Mouse (Mus musculus) limb, embryonic 14.5 days (tissue): ENCODE measurements around the gene Bcr. TPM values are rescaled to one million over a fixed set of nuclear protein-coding genes. Genes with fewer than 3 reads are reported as not detected.
A peak's percentile ranks its signal among the peaks of the same experiment; 100 is the strongest.

Experiments used
- ATAC-seq: fragments of 200-750 bp; cut with Nextera tagmentation; 2 replicates; pipeline ENCODE4 v1.8.0; 2017; ENCODE audit warnings: low read depth, moderate number of reproducible peaks, moderate TSS enrichment; ENCODE audit not compliant: low FRiP score
- DNase-seq: peaks from one replicate; pipeline ENCODE4 v3.0.0-alpha.2; 2015; ENCODE audit warnings: low spot score
- H3K27ac ChIP-seq: fragments of 300-500 bp; sonication (generic); replicated peaks from 2 replicates; pipeline ENCODE4 v1.5.1; 2014; ENCODE audit warnings: low read depth, mild to moderate bottlenecking, low read length, moderate library complexity, mixed read lengths
- H3K27me3 ChIP-seq: fragments of 300-500 bp; sonication (generic); 2 replicates; pipeline ENCODE4 v1.6.1; 2014; ENCODE audit warnings: low read length, mixed read lengths; ENCODE audit not compliant: control insufficient read depth, insufficient read depth
- H3K36me3 ChIP-seq: fragments of 300-500 bp; sonication (generic); 2 replicates; pipeline ENCODE4 v1.6.1; 2014; ENCODE audit warnings: mild to moderate bottlenecking, low read length, moderate library complexity, mixed read lengths; ENCODE audit not compliant: control insufficient read depth, insufficient read depth
- H3K4me1 ChIP-seq: fragments of 300-500 bp; sonication (generic); 2 replicates; pipeline ENCODE4 v1.6.1; 2014; ENCODE audit warnings: antibody characterized with exemption, low read length, mixed read lengths; ENCODE audit not compliant: control insufficient read depth, insufficient read depth
- H3K4me2 ChIP-seq: fragments of 300-500 bp; sonication (generic); replicated peaks from 2 replicates; pipeline ENCODE4 v1.6.1; 2014; ENCODE audit warnings: low read depth, mild to moderate bottlenecking, low read length, moderate library complexity; ENCODE audit not compliant: severe bottlenecking
- H3K4me3 ChIP-seq: fragments of 300-500 bp; sonication (generic); replicated peaks from 2 replicates; pipeline ENCODE4 v1.5.1; 2014; ENCODE audit warnings: low read length
- H3K9ac ChIP-seq: fragments of 300-500 bp; sonication (generic); 2 replicates; pipeline ENCODE4 v1.6.1; 2014; ENCODE audit warnings: mild to moderate bottlenecking, low read depth, low read length, moderate library complexity; ENCODE audit not compliant: severe bottlenecking
- H3K9me3 ChIP-seq: fragments of 300-500 bp; sonication (generic); 2 replicates; pipeline ENCODE4 v1.6.1; 2016; ENCODE audit warnings: low read length; ENCODE audit not compliant: control insufficient read depth
- POLR2A ChIP-seq: fragments of 200-500 bp; IDR thresholded peaks from 2 replicates; pipeline ENCODE4 v1.8.0; 2012; ENCODE audit warnings: inconsistent platforms, mild to moderate bottlenecking, moderate library complexity, borderline replicate concordance; ENCODE audit not compliant: insufficient read depth, insufficient read length; ENCODE audit errors: extremely low read depth
- WGBS: fragments of 180-500 bp; shearing (Covaris S2); extraction: QIAGEN DNeasy Blood & Tissue Kit; methylation state at CpG from one replicate; pipeline ENCODE4 v1.1.7; 2014; 5-methylcytosine and 5-hydroxymethylcytosine counted together
- polyA plus RNA-seq, 2 experiments: library from polyadenylated mRNA; depleted of rRNA in 1 of 2; stranded (reverse) in 1 of 2; unstranded in 1 of 2; fragments of >200 nt; fragmentation: Nextera tagmentation in 1 of 2; extraction: Ambion mirVana in 1 of 2; gene quantifications; 2 replicates each; pipeline versions ENCODE4 v1.2.1 to v1.2.3; 2012 to 2014

The Bcr gene
- polyA plus RNA-seq, 2 experiments: 10.0 to 26.8 TPM

GRCm38 (mm10) chr10:75103502-75103901 is 43.1 kb downstream of the Bcr start:
- 90% methylated on average over 2 of the region's 2 CpGs for WGBS
- no peak for DNase-seq
- peaks cover 35% of the 10 kb centered on the region for H3K4me1 ChIP-seq
- H3K27ac ChIP-seq: no peak overlapping the region
- no peaks in the 10 kb centered on the region for H3K27me3 ChIP-seq
- no peak for ATAC-seq
- H3K4me2 ChIP-seq: no peak overlapping the region
- H3K9ac ChIP-seq: no peak overlapping the region
- no peaks in the 10 kb centered on the region for H3K9me3 ChIP-seq
- H3K36me3 ChIP-seq: no peaks in the 10 kb centered on the region
- no peak for TF ChIP-seq POLR2A
- no peak overlapping the region for H3K4me3 ChIP-seq

GRCm38 (mm10) chr10:75104191-75105098 is 44.1 kb downstream of the Bcr start:
- Histone ChIP-seq H3K9me3 (no peaks in the 10 kb centered on the region), H3K9ac (no peak overlapping the region), H3K4me3 (no peak overlapping the region), H3K4me2 (no peak overlapping the region), H3K4me1 (peaks cover 32% of the 10 kb centered on the region), H3K27me3 (no peaks in the 10 kb centered on the region), H3K36me3 (no peaks in the 10 kb centered on the region), H3K27ac (no peak overlapping the region)
- DNase-seq (no peak), ATAC-seq (no peak)
- 53% methylated on average over 8 of the region's 9 CpGs for WGBS
- no peak for TF ChIP-seq POLR2A

- Histone ChIP-seq H3K9ac (no peak overlapping the region), H3K27me3 (no peaks in the 10 kb centered on the region), H3K4me3 (no peak overlapping the region), H3K9me3 (no peaks in the 10 kb centered on the region), H3K36me3 (no peaks in the 10 kb centered on the region), H3K27ac (no peak overlapping the region), H3K4me2 (no peak overlapping the region), H3K4me1 (peaks cover 32% of the 10 kb centered on the region)
- WGBS: 81% methylated on average over 4 of the region's 4 CpGs
- TF ChIP-seq POLR2A: no peak
- no peak for DNase-seq
- peak; percentile 41; the same call in 1 of the 2 replicates for ATAC-seq
These were observed 44.7 kb downstream of the Bcr start for GRCm38 (mm10) chr10:75105099-75105461.

- Histone ChIP-seq H3K27ac (no peak overlapping the region), H3K36me3 (no peaks in the 10 kb centered on the region), H3K9ac (no peak overlapping the region), H3K27me3 (no peaks in the 10 kb centered on the region), H3K4me2 (no peak overlapping the region), H3K4me1 (peaks cover 31% of the 10 kb centered on the region), H3K4me3 (no peak overlapping the region), H3K9me3 (no peaks in the 10 kb centered on the region)
- 87% methylated on average over 5 of the region's 5 CpGs for WGBS
- DNase-seq (no peak), ATAC-seq (no peak)
- no peak for TF ChIP-seq POLR2A
These were observed 45.3 kb downstream of the Bcr start for GRCm38 (mm10) chr10:75105687-75106086.

- no peak; the same call in 1 of the 2 replicates for ATAC-seq
- H3K4me2 ChIP-seq: no peak overlapping the region
- H3K27me3 ChIP-seq: no peaks in the 10 kb centered on the region
These were observed 46.6 kb downstream of the Bcr start for GRCm38 (mm10) chr10:75106940-75107381.

More at GRCm38 (mm10) chr10:75106940-75107381, 46.6 kb downstream of the Bcr start:
- Histone ChIP-seq H3K9me3 (no peaks in the 10 kb centered on the region), H3K36me3 (no peaks in the 10 kb centered on the region), H3K4me3 (no peak overlapping the region), H3K27ac (peak overlapping the region; percentile 26; the same call in 1 of the 2 replicates), H3K4me1 (peaks cover 38% of the 10 kb centered on the region), H3K9ac (no peak overlapping the region)
- no peak for TF ChIP-seq POLR2A
- 34% methylated on average over 5 of the region's 5 CpGs for WGBS
- peak; percentile 40 for DNase-seq
